Mouse (Mus musculus) stomach, postnatal 0 days (tissue): Measurements from ENCODE around the gene Sult4a1.

ENCODE experiments used
- CTCF ChIP-seq: IDR thresholded peaks from 2 replicates; pipeline ENCODE4 v1.5.1; 2016; ENCODE audit warnings: antibody characterized with exemption, low read depth, mild to moderate bottlenecking, moderate library complexity
- EP300 ChIP-seq: optimal IDR thresholded peaks from 2 replicates; pipeline ENCODE3; 2016; ENCODE audit warnings: antibody characterized with exemption

DNA sequence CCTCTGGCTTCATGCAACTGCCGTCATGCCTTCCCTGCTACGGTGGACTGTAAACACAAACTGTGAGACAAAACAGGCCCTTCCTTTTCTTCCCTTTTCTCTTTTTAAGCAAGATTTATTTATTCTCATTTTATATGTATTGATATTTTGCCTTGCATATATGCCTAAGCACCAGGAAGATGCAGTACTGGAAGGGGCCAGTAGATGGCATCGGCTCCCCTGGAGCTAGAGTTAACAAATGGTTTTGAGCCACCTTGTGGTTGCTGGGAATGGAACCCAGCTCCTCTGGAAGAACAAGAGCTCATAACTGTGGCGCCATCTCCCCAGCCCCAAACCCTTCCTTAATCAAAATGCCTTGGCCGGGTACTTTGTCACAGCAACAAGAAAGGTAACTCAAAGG lies 29.9 kb upstream of the Sult4a1 start:
- TF ChIP-seq CTCF (peak; percentile 71), EP300 (no peak)
